Mouse (Mus musculus) bone marrow, adult 2 months (tissue): Measurements from ENCODE around the gene Ces1g.

ENCODE experiments used
- CTCF ChIP-seq: fragments of 200-500 bp; IDR thresholded peaks from 2 replicates; pipeline ENCODE4 v1.5.1; 2011; ENCODE audit warnings: low read length, control low read depth; ENCODE audit not compliant: control insufficient read depth, insufficient read depth
- POLR2A ChIP-seq: fragments of 200-500 bp; IDR thresholded peaks from 2 replicates; pipeline ENCODE4 v1.6.1; 2011; ENCODE audit warnings: low read depth, mild to moderate bottlenecking, control low read depth, low read length, borderline replicate concordance; ENCODE audit not compliant: control insufficient read depth

GRCm38 (mm10) chr8:93279556-93279955 is 57.6 kb downstream of the Ces1g start, which contains the start of gene Ces1f:
- no peak for TF ChIP-seq POLR2A
- no peak for TF ChIP-seq CTCF
